Comparison of ENCODE assay signal across 7 mouse cellular contexts in the genomic region with DNA sequence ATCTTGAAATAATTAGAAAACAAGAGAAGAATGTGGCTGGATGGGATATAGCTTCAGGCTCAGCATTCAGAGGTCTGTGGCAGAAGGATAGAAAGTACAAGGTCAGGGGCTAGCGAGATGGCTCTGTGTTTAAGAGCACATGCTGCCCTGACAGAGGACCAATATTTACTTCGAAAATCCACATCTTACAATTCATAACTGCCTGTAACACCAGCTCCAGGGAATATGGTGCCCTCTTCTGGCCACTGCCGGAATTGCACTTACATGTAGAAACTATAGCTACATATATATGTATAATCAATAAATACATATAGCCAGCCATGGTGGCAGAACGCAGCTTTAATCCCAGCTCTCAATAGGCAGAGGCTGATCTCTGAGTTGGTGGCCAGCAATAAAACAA. TPM values are rescaled to one million over a fixed set of nuclear protein-coding genes. Genes with fewer than 3 reads are reported as not detected.
A peak's percentile ranks its signal among the peaks of the same experiment; 100 is the strongest.
DNase-seq lines count a peak whose midpoint lies in the region; ATAC-seq lines count a peak whose summit lies in the region.

No protein-coding gene starts in this region.

- 5% methylated on average over 4 of the region's 4 CpGs for WGBS in forebrain, embryonic 15.5 days
- WGBS in liver, embryonic 12.5 days (ENCODE audit: insufficient replicate concordance): 11% methylated on average over 4 of the region's 4 CpGs

- H3K9me3 ChIP-seq in forebrain, embryonic 15.5 days: no peaks in the 10 kb centered on the region
- no peaks in the 10 kb centered on the region for H3K9me3 ChIP-seq in liver, embryonic 12.5 days (replicated peaks)

- 0 out of 2 replicates have a peak, but pooled peaks have one; percentile 23 for ATAC-seq in forebrain, embryonic 15.5 days (replicated peaks)
- ATAC-seq in liver, embryonic 12.5 days: no peak

- peaks cover 1% of the 10 kb centered on the region for H3K4me1 ChIP-seq in forebrain, embryonic 15.5 days
- H3K4me1 ChIP-seq in liver, embryonic 12.5 days: peaks cover 31% of the 10 kb centered on the region

- no peak overlapping the region for H3K9ac ChIP-seq in forebrain, embryonic 15.5 days (replicated peaks)
- H3K9ac ChIP-seq in liver, embryonic 12.5 days: peak overlapping the region; percentile 31; the same call in 1 of the 2 replicates

- no peak overlapping the region for H3K4me2 ChIP-seq in forebrain, embryonic 15.5 days (replicated peaks)
- no peak overlapping the region for H3K4me2 ChIP-seq in liver, embryonic 12.5 days

- DNase-seq in layer of hippocampus, postnatal 10 days (ENCODE audit: low spot score in 2 of 2): peak; percentile 56 to 65
- DNase-seq in layer of hippocampus, adult 9-11 months: no peak
- peak; percentile 63 for DNase-seq in MN1 (ENCODE audit: low spot score)
- peak; percentile 65 for DNase-seq in c-Kit-positive CD71-negative TER-119-negative erythroid progenitor cells, embryonic 14.5 days (ENCODE audit: low read depth)
- DNase-seq in retina, adult 2 months (ENCODE audit: low read depth, low spot score): peak; percentile 39

- no peaks in the 10 kb centered on the region for H3K36me3 ChIP-seq in forebrain, embryonic 15.5 days
- H3K36me3 ChIP-seq in liver, embryonic 12.5 days: no peaks in the 10 kb centered on the region

- H3K4me3 ChIP-seq in forebrain, embryonic 15.5 days: no peak overlapping the region
- H3K4me3 ChIP-seq in liver, embryonic 12.5 days: no peak overlapping the region

- no peaks in the 10 kb centered on the region for H3K27me3 ChIP-seq in forebrain, embryonic 15.5 days
- H3K27me3 ChIP-seq in liver, embryonic 12.5 days (replicated peaks): no peaks in the 10 kb centered on the region

- H3K27ac ChIP-seq in forebrain, embryonic 15.5 days (replicated peaks): no peak overlapping the region
- H3K27ac ChIP-seq in liver, embryonic 12.5 days: no peak overlapping the region

RNA-seq across cellular contexts. Expression of gene Rps16, which starts 5.8 kb away (rescaled TPM):
- 100 to 1,000 TPM; 563 to 624 TPM for total RNA-seq in layer of hippocampus, postnatal 10 days (2021)
- 514 and 544 TPM in 2 replicates for polyA plus RNA-seq in forebrain, embryonic 15.5 days (2015; fragmentation: Nextera tagmentation; extraction: Ambion mirVana)
- polyA plus RNA-seq in liver, embryonic 12.5 days (2016; fragmentation: Nextera tagmentation; extraction: Ambion mirVana): 986 and 994 TPM in 2 replicates

RNA-seq across cellular contexts. Expression of gene Supt5, which starts 6.1 kb away (rescaled TPM):
- 100 to 1,000 TPM; 105 to 109 TPM for total RNA-seq in layer of hippocampus, postnatal 10 days (2021)
- polyA plus RNA-seq in forebrain, embryonic 15.5 days (2015; fragmentation: Nextera tagmentation; extraction: Ambion mirVana): 104 and 107 TPM in 2 replicates
- polyA plus RNA-seq in liver, embryonic 12.5 days (2016; fragmentation: Nextera tagmentation; extraction: Ambion mirVana): 54.0 TPM in 2 replicates

RNA-seq across cellular contexts. Expression of gene Plekhg2, which starts 27.8 kb away (rescaled TPM):
- total RNA-seq in layer of hippocampus, postnatal 10 days (2021): 10 to 100 TPM; 13.5 to 13.6 TPM
- 42.8 and 47.8 TPM in 2 replicates for polyA plus RNA-seq in forebrain, embryonic 15.5 days (2015; fragmentation: Nextera tagmentation; extraction: Ambion mirVana)
- polyA plus RNA-seq in liver, embryonic 12.5 days (2016; fragmentation: Nextera tagmentation; extraction: Ambion mirVana): 13.7 and 14.4 TPM in 2 replicates

RNA-seq across cellular contexts. Expression of gene Timm50, which starts 32.8 kb away (rescaled TPM):
- total RNA-seq in layer of hippocampus, postnatal 10 days (2021): 10 to 100 TPM; 49.2 to 49.6 TPM
- 149 and 158 TPM in 2 replicates for polyA plus RNA-seq in forebrain, embryonic 15.5 days (2015; fragmentation: Nextera tagmentation; extraction: Ambion mirVana)
- polyA plus RNA-seq in liver, embryonic 12.5 days (2016; fragmentation: Nextera tagmentation; extraction: Ambion mirVana): 137 and 146 TPM in 2 replicates

RNA-seq across cellular contexts. Expression of gene Zfp36, which starts 35.4 kb away (rescaled TPM):
- total RNA-seq in layer of hippocampus, postnatal 10 days (2021): 1 to 10 TPM; 3.4 to 3.9 TPM
- polyA plus RNA-seq in forebrain, embryonic 15.5 days (2015; fragmentation: Nextera tagmentation; extraction: Ambion mirVana): 5.6 and 5.7 TPM in 2 replicates
- polyA plus RNA-seq in liver, embryonic 12.5 days (2016; fragmentation: Nextera tagmentation; extraction: Ambion mirVana): 7.4 and 7.5 TPM in 2 replicates
